Mouse (Mus musculus) ovary, adult 18-20 months (tissue): ENCODE measurements at regions not wholly inside any gene's neighbourhood (a gene's known extent, or its start where the extent isn't known, plus 50 kb on each side); places are given as distances from the start of the nearest gene placed in this dataset.

ENCODE experiments used
- DNase-seq: peaks from one replicate; pipeline ENCODE4 v3.0.0; 2022; ENCODE audit warnings: low spot score, mixed read lengths

- DNase-seq = no peak
Measured at GRCm38 (mm10) chr15:102776218-102776850, 54.4 kb upstream of the Calcoco1 start.

DNA sequence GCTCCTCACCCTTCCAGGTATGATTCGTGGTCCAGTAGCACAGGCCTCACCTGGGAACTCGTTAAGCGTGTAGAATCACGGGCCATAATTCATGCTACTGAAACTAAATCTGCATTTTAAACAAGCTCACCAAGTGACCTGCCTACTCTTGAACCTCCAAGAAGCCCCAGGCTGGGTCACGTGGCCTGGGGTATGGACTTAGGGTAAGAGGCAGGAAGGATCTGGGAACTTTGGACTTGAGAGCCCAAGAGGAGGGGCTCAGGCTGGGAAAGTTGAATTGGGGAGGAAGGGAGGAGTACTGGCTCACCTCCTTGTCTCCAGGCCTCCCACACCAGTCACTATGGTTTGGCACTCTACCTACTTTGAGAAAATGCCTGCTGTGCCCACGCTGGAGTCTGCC is 58.6 kb upstream of the Calcoco1 start:
- no peak for DNase-seq

- DNase-seq = no peak
Measured at GRCm38 (mm10) chr15:102782988-102783799, 61.2 kb upstream of the Calcoco1 start.

DNA sequence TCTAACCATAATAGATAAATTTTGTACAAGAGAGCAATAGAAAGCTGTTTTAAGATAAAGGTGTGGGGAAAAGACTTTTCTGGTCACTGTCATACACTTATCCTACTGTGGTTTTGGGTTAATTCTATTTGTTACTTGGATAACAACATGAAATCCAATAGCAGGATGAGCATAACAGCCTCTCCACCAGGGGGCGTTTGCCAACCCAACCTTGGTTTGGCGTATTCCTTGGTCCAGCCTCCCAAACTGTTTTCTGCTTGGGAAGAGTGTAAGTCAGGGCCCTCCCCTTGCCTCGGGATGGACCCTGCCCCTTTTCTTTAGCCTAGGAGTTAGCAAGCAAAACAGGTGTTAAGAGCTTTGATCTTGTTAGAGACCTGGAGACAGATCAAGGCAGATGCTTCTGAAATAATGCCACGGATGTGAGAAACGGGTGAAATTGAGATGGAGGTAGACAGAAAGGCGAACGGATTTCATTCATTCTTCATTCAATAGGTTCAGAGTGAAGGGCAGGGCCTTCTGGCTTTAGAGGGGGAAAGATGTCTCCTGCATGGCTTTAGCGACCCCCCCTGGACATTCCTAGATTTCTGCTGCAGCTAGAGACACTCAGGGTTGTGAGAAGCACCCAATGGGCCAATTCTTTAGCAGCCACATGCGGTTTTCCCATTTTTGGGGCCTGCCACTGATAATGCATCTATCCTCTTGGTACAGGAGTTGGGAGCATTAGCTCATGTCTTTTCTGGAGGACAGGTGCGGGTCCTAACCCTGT is 63.3 kb upstream of the Calcoco1 start:
- DNase-seq = no peak

DNA sequence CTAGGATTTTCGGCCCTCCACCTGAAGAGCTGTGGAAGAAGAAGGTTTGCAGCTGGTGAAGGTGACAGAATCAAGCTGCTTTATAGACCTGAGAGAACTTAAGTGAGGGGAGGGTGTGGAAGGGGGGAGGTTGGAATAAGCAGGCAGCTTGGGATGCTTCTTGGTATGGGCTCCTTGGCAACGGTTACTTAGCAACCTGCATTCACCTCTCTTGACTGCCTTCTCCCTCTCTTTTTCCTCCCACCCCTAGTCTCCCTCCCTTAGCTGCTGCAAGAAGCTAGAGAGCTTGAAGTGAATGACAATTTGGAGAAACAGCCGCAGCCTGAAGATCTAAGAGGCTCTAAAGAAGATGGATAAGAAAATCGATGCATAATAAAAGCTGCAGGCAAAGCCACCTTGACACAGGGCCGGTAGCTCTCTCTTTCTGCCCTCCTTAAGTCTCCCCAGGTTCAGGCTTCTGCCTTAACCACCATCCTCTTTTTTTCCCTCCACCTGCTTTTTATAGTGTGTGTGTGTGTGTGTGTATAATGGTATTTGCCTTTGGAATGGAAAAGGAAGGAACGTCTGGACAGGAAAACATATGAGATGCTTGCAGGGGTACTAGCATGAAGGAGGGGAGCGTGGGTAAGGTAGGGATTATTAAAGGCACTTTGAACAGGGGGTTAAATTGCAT is 67.0 kb upstream of the Calcoco1 start:
- DNase-seq = no peak

GRCm38 (mm10) chr15:102797020-102797618 is 75.1 kb upstream of the Calcoco1 start:
- DNase-seq = no peak

DNA sequence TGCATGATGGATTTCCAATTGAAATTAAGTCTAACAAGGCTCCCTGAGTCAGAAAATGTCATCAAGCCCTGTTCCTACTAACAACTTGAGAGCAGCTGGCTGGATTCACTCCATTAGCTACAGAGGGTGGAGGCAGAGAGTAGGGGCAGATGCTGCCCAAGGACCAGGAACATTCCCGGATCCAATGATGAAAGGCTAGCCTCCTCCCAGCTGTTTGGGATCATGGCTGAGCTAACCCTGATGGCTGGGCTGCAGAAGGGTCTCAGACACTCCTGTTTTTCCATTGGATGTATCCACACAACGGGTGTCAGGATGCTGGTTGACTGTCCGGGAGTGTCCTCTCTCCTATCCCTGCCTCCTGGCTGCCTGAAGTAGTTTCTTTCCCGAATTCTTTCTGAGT is 78.1 kb upstream of the Calcoco1 start:
- DNase-seq = no peak

GRCm38 (mm10) chr15:102802265-102802813 is 80.4 kb upstream of the Calcoco1 start:
- peak; percentile 4 for DNase-seq

DNA sequence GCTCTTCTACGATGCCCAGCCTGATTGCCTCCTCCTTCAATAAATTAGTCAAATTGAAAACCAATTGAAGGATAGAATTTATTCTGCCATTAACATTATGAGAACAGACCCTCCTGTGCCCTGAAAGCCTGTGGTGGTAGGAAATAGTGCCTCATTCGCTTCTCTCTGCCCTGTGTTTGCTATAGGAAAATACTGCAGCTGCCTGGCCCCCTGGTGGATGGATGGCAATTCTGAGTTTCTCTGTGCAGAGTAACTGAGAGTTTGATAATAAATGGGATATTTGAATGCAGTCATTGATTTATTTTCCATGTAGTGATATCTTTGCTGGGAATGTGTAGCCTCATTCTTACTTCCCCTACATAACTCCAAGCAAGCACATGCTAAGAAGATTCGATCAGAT is 85.4 kb upstream of the Calcoco1 start:
- no peak for DNase-seq

GRCm38 (mm10) chr15:102819181-102819580 is 97.2 kb upstream of the Calcoco1 start:
- DNase-seq = no peak

DNA sequence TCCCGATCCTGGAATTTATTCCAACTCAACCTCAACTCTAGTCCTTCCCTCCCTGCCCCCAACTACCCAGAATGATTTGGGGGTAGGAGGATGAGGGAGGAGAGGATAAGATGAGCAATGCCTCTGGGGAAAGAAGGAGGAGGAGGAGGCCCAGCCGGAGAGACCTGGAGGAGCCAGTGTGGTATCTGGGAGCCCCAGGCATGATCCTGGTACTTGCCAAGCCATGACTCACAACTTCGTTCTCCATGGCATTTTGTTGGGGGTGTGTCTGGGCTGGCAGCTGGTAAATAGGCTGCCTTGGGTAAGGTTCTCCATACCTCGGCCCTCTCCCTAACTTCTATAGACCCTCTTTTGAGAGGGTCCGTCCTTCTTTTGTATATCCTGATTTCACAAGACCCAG is 81.2 kb upstream of the Hoxc13 start:
- DNase-seq = peak; percentile 17

DNA sequence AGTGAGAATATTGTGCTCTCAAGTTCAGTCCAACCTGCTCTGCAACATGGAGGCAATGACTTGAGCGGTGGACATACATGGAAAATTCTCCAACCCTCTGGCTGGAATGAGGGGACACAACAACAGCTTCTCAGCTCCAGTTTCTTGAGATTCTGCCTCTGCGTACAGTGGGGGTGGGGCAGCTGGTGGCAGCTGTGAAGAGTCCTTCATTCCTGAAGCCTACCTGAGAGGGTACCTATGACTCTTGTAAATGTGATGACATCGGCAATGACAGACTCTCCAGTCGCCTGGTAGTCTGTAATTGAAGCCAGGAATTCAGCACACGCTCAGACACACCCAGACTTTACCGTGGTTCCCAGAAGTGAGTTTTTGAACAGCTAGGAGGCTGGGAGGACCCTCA is 58.5 kb upstream of the Hoxc13 start:
- no peak for DNase-seq

DNA sequence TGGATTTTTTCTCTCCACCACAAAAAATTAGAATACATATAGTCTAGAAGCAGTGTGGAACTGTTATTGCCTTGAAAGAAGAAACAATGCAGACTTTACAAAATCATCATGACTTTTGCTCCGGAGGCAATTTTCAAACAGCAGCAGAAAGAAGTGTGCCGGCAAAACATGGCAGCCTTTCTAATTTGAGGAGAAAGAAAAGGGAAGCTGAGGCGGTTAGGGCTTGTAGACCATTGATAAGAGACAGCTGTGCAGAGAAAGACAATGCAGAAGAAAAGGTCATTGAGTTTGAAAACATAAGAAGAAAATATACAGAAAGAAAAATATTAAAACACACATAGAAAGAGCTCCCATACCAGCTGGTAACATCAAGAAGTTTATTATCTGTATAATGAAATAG is 54.1 kb upstream of the Hoxc13 start:
- DNase-seq = no peak
